Mouse (Mus musculus) megakaryocyte, adult 5-6 weeks (primary cell): Measurements from ENCODE around the gene Gm20696. TPM values are rescaled to one million over a fixed set of nuclear protein-coding genes. Genes with fewer than 3 reads are reported as not detected.

Experiments used
- ATAC-seq: 2 replicates; pipeline ENCODE4 v1.8.0; 2016; ENCODE audit warnings: mild to moderate bottlenecking, inconsistent platforms; ENCODE audit not compliant: poor library complexity, severe bottlenecking
- total RNA-seq, 2 experiments: library from RNA; stranded (forward) in 1 of 2; stranded (reverse) in 1 of 2; fragments of 153-499, 151-499 nt in 1 of 2; fragments of 221-1000, 200-1000 nt in 1 of 2; gene quantifications; 2 replicates each; pipeline versions ENCODE4 v1.2.3 to v1.2.4; 2015 to 2017

The Gm20696 gene
- total RNA-seq, 2 experiments from 2014 or later = 4.4 to 9.6 TPM

DNA sequence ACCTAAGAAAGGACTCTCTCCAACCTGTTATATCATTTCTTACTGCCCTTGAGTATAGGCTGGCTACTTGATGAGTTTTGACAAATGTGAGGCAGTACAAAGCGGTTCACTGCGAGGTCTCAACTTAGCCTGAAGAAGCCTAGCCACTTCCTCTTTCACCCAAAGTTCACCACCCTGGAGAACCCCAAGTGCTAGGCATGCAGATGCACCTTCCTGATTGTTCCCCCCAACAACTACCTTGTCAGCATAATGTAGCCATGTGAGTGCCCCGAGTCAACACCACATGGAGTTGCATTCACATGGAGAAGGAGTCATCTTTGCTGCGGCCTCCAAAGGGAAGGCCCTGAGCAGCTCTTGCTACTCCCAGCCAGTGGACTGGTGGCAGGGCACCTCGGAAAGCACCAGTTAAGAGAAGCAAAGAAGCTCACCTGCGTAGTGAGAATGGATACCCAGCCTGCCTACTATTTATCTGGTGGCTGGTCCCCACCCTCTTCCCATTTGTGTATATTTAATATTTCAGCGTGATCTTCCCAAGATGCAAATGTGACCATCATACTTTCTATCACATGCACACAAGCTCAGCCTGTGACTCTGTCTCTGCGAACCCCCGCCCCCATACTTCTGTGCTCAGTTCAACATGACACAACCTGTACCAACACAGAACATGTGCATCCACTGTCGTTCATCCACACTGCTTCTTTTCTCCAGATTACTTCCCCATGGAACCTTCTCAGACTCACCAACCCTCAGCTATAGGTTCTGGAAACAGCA, 424.8 kb downstream of the Gm20696 start:
- peak; percentile 87 for ATAC-seq

GRCm38 (mm10) chr6:99240764-99241163, 425.8 kb downstream of the Gm20696 start:
- ATAC-seq = no peak

GRCm38 (mm10) chr6:99235588-99235987, 431.0 kb downstream of the Gm20696 start:
- ATAC-seq = no peak

GRCm38 (mm10) chr6:99233411-99233810, 433.2 kb downstream of the Gm20696 start:
- no peak for ATAC-seq

DNA sequence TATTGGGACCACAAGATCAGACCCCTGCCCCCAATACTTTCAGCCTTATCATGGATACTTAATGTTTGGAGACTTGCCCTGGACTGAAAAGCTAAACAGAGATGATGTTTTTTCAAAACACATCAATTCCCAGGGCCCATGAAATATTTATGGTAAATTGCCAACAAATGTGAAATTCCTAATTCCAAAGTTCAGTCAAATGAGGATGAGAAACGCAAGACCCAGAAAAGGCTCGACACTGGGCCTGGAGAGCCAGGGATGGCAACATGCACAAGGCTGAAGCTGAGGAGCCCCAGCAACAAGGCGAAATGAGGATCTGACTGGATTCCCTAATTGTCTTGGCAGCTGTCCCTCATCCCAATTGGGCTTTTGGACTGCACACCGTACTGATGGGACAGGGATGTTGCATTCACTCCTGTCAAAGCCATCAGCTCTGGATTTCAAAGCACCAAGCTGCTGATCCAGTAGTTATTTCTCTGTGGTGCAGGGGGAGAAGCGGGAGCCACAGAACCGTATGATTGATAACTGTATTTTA, 438.2 kb downstream of the Gm20696 start:
- ATAC-seq = no peak

- ATAC-seq = no peak
Measured at GRCm38 (mm10) chr6:99221147-99221546, 445.4 kb downstream of the Gm20696 start.

DNA sequence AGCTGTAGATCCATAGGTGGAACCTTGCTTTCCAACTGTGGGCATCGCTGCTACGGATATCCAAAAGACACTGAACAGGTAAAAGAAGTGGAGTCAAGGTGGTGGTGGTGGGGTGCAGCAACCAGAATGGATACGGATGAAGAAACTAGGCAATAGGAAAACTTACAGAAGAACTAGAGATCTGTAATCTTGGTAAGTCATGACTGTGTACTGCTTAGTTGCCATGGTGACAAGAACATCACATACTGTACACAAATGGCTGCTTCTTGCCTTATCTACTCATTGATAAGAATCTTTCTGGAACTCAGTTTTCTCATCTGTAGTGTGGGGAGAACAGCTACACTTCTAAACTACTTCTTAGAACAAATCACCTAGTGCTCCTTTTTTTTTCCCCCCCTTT, 446.1 kb downstream of the Gm20696 start:
- no peak for ATAC-seq

DNA sequence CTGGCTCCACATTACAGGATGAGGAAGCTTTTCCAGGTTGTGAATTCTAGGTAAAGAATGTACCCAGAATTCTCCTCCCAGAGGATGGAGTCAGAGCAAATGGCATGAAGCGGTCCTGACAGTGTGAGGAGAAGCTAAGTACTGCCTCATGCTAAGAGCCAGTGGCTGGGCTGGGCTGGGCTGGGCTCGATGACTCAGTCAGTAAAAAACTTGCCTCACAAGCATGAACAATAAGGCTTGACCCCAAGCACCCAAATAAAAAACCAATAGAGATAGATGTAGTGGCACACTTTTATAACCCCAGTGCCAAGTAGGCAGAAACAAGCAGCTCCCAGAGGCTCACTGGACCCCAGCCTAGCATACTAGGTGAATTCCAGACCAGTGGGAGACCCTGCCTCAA, 448.8 kb downstream of the Gm20696 start:
- ATAC-seq = no peak

DNA sequence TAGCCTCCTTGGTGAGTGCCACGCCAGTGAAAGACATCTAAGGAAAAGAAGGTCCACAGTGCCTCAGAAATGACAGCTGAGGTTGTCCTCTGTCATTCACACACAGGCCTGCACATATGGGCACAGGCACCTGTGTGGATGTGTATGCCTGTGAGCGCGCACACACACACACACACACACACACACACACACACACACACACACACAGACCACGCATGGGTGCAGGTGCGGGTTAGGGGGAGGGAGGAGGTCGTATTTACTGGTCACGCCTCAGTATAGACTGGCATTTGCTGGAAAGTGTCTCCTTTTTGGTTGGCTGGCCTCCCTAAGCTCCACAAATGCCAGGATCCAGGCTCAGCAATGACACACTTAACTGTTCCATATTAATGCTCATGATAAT, 449.4 kb downstream of the Gm20696 start:
- no peak for ATAC-seq

GRCm38 (mm10) chr6:99212461-99212860, 454.1 kb downstream of the Gm20696 start:
- ATAC-seq = peak; percentile 23

DNA sequence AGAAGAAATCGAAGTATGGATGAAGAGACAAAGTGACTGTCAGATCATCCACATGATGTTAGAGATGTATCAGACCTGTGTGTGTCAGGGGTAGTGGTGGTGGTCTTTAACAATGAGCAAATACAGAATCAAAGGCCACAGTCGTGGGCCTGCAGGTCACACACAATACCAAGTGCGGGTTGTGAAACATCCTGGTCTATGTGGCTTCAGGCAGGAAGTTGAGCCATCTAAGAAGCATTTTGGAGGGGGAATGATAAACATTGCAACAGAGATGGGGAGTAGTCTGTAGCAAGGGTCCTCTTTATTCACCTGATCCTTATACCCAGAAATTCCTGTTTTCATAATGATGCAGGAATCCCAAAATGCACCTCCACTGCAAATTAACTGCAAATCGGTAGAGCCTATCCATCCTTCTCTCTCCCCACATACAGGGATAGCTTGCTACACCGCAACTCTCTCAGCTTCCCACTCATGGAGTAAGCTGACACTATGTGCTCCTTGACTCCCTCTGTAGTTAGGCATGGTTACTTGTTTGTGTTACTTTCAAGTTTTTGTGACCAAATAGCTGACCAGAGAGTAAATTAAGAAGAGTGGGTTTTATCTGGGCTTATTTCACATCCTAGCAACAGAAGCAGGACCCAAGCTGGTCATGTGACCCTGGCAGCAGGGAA, 454.8 kb downstream of the Gm20696 start:
- ATAC-seq = peak; percentile 85

DNA sequence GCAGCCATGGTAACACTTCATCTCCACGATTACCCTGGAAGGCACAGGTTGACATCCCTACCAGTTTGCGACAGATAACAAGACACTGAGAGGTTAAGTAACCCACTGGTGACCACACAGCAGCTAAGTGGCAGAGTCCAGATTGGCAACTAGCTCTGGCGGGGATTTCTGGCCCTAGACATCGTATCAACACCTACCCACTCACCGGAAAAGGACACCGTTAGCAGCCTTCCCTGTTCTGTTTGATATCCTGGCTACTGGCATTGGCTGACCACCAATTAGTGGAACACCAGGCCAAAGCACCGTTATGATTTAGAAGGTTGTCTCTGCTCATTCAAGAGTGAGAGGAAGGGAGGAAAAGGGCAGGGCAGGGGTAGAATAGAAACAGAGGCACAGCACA, 456.4 kb downstream of the Gm20696 start:
- no peak for ATAC-seq

Other genes starting within 250 kb of the Gm20696 start
- gene Foxp1, start 144.1 kb downstream of the Gm20696 start, total RNA-seq (2015) = 85.2 and 92.7 TPM in 2 replicates
- gene Foxp1, start 144.1 kb downstream of the Gm20696 start, total RNA-seq (2017) = 59.5 and 68.6 TPM in 2 replicates
- 48.3 and 53.0 TPM in 2 replicates for gene Eif4e3, start within 50 bp of the Gm20696 start, total RNA-seq (2015)
- gene Eif4e3, start within 50 bp of the Gm20696 start, total RNA-seq (2017) = 45.4 and 56.4 TPM in 2 replicates
- 4.1 and 5.1 TPM in 2 replicates for gene Gpr27, start 25.9 kb upstream of the Gm20696 start, total RNA-seq (2015)
- gene Gpr27, start 25.9 kb upstream of the Gm20696 start, total RNA-seq (2017) = 4.2 and 4.7 TPM in 2 replicates
- 4.7 and 6.3 TPM in 2 replicates for gene Prok2, start 59.6 kb upstream of the Gm20696 start, total RNA-seq (2015)
- gene Prok2, start 59.6 kb upstream of the Gm20696 start, total RNA-seq (2017) = 0.59 and 0.73 TPM in 2 replicates